Mouse (Mus musculus) lung, postnatal 0 days (tissue): ENCODE results near the gene Rad51b. TPM values are rescaled to one million over a fixed set of nuclear protein-coding genes. Genes with fewer than 3 reads are reported as not detected.

Experiments used
- ATAC-seq: fragments of 200-750 bp; cut with Nextera tagmentation; 2 replicates; pipeline ENCODE4 v1.8.0; 2017; ENCODE audit warnings: moderate library complexity
- DNase-seq: peaks from one replicate; pipeline ENCODE4 v3.0.0-alpha.2; 2016; ENCODE audit warnings: low spot score
- H3K27ac ChIP-seq: fragments of 300-500 bp; sonication (generic); 2 replicates; pipeline ENCODE4 v1.5.1; 2014; ENCODE audit warnings: antibody characterized with exemption, mild to moderate bottlenecking, low read length, mixed read lengths
- H3K27me3 ChIP-seq: fragments of 300-500 bp; sonication (generic); replicated peaks from 2 replicates; pipeline ENCODE4 v1.6.1; 2014; ENCODE audit warnings: low read length, mixed read lengths; ENCODE audit not compliant: insufficient read depth
- H3K36me3 ChIP-seq: fragments of 300-500 bp; sonication (generic); 2 replicates; pipeline ENCODE4 v1.6.1; 2014; ENCODE audit warnings: low read length, mixed read lengths; ENCODE audit not compliant: insufficient read depth
- H3K4me1 ChIP-seq: fragments of 300-500 bp; sonication (generic); 2 replicates; pipeline ENCODE4 v1.6.1; 2014; ENCODE audit warnings: antibody characterized with exemption, low read depth, low read length, mixed read lengths; ENCODE audit not compliant: insufficient read depth
- H3K4me2 ChIP-seq: fragments of 300-500 bp; sonication (generic); replicated peaks from 2 replicates; pipeline ENCODE4 v1.6.1; 2014; ENCODE audit warnings: low read depth, mild to moderate bottlenecking, low read length, moderate library complexity, mixed read lengths
- H3K4me3 ChIP-seq: fragments of 300-500 bp; sonication (generic); 2 replicates; pipeline ENCODE4 v1.5.1; 2014; ENCODE audit warnings: low read depth, low read length
- H3K9ac ChIP-seq: fragments of 300-500 bp; sonication (generic); replicated peaks from 2 replicates; pipeline ENCODE4 v1.6.1; 2014; ENCODE audit warnings: low read depth, mild to moderate bottlenecking
- H3K9me3 ChIP-seq: fragments of 300-500 bp; sonication (generic); 2 replicates; pipeline ENCODE4 v1.6.1; 2016; ENCODE audit warnings: low read length, mixed read lengths
- CTCF ChIP-seq: IDR thresholded peaks from 2 replicates; pipeline ENCODE4 v1.5.1; 2016; ENCODE audit warnings: antibody characterized with exemption, mild to moderate bottlenecking
- EP300 ChIP-seq: IDR thresholded peaks from 2 replicates; pipeline ENCODE4 v1.6.1; 2016; ENCODE audit warnings: antibody characterized with exemption, mild to moderate bottlenecking, control low read depth
- WGBS: fragments of 180-500 bp; shearing (Covaris S2); extraction: QIAGEN DNeasy Blood & Tissue Kit; methylation state at CpG from one replicate; pipeline ENCODE4 v1.1.7; 2014; 5-methylcytosine and 5-hydroxymethylcytosine counted together
- polyA plus RNA-seq: library from polyadenylated mRNA; unstranded; fragments of >200 nt; fragmentation: Nextera tagmentation; extraction: Ambion mirVana; gene quantifications from 2 replicates; pipeline ENCODE4 v1.2.1, GENCODE M21; 2015

Rad51b gene
- polyA plus RNA-seq, 1 experiment from 2014 or later = 1.3 TPM

DNA sequence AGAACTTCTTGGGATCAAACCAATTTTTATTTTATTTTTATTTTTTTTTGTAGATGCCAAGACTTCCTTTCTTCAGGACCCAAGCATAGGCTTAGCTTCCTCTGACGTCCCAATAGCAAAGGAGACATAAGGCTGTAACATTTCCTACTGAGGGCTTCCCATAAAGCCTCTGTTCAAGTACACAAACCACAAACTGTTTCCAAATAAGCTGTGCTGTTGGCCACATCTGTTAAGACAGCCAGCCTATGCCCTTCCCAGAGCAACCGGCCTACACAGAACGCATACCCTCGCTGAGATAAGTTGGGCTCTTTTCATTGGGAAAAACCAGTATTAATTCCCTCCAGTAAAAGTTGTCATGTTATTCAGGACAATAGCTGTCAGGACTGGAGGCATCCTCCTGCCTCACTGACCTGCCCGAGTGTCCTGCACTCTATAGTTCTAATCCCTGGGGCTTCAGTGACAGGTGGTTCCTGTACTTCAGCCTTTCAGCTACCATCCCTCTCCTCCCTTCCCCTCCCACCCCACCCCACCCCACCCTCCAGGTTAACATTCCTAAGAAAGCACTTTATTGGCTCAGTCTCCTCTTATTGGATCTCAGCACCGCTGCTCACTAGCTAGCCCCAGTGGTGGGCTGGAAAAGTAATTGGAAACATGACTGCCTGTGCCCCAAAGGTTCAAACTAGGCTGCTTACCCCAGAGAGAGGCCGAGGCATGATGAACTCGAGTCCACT lies 523.3 kb downstream of the Rad51b start:
- H3K27ac ChIP-seq = no peak overlapping the region
- H3K9me3 ChIP-seq = no peaks in the 10 kb centered on the region

GRCm38 (mm10) chr12:79821901-79822300 lies 524.8 kb downstream of the Rad51b start:
- no peak overlapping the region for H3K27ac ChIP-seq
- 55% methylated on average over 5 of the region's 5 CpGs for WGBS

More for the DNA sequence above, 523.3 kb downstream of the Rad51b start:
- Histone ChIP-seq H3K9ac (no peak overlapping the region), H3K27me3 (no peaks in the 10 kb centered on the region), H3K4me2 (no peak overlapping the region), H3K4me1 (no peaks in the 10 kb centered on the region), H3K36me3 (no peaks in the 10 kb centered on the region), H3K4me3 (no peak overlapping the region)
- 68% methylated on average over 8 of the region's 8 CpGs for WGBS
- DNase-seq (no peak), ATAC-seq (no peak)
- TF ChIP-seq CTCF = no peak
- TF ChIP-seq EP300 = no peak

GRCm38 (mm10) chr12:79822401-79822800 lies 525.3 kb downstream of the Rad51b start:
- H3K36me3 ChIP-seq = no peaks in the 10 kb centered on the region
- no peak overlapping the region for H3K9ac ChIP-seq
- TF ChIP-seq CTCF (no peak), EP300 (no peak)
- DNase-seq (no peak), ATAC-seq (no peak)
- H3K9me3 ChIP-seq = no peaks in the 10 kb centered on the region
- no peak overlapping the region for H3K4me2 ChIP-seq
- no peak overlapping the region for H3K27ac ChIP-seq
- 60% methylated on average over 2 of the region's 2 CpGs for WGBS
- H3K27me3 ChIP-seq = no peaks in the 10 kb centered on the region
- no peak overlapping the region for H3K4me3 ChIP-seq
- H3K4me1 ChIP-seq = peaks cover under 1% of the 10 kb centered on the region; the same call in 1 of the 2 replicates

More at GRCm38 (mm10) chr12:79821901-79822300, 524.8 kb downstream of the Rad51b start:
- Histone ChIP-seq H3K9me3 (no peaks in the 10 kb centered on the region), H3K4me1 (no peaks in the 10 kb centered on the region), H3K27me3 (no peaks in the 10 kb centered on the region), H3K4me2 (no peak overlapping the region), H3K4me3 (no peak overlapping the region), H3K36me3 (no peaks in the 10 kb centered on the region), H3K9ac (no peak overlapping the region)
- TF ChIP-seq CTCF = no peak
- TF ChIP-seq EP300 = no peak
- DNase-seq (peak; percentile 43), ATAC-seq (peak; percentile 26)

DNA sequence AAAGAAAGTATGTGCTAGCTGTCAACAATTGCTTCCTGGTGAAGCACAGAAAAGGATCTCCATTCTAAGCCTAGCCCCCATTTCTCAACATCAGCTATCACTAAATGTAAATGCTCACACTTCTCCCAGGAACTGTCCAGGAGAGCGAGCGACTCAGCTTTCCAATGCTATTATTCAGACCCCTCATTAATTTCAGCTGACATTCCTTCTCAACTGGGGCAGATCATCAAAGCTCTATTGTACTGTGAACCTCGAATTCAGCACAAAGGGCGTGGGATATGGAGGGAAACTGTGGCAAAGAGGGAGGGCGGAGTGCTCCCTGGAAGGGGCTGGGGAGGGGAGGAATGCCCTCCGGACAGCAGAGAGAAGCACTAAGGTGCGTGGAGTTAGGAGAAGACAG lies 528.8 kb downstream of the Rad51b start:
- WGBS = 47% methylated on average over 7 of the region's 7 CpGs
- no peak for DNase-seq
- no peaks in the 10 kb centered on the region for H3K27me3 ChIP-seq
- no peak for TF ChIP-seq EP300
- no peak for TF ChIP-seq CTCF
- no peak overlapping the region for H3K9ac ChIP-seq
- no peak overlapping the region for H3K4me3 ChIP-seq
- peaks cover 19% of the 10 kb centered on the region for H3K4me1 ChIP-seq
- no peak overlapping the region for H3K4me2 ChIP-seq
- no peaks in the 10 kb centered on the region for H3K36me3 ChIP-seq
- no peaks in the 10 kb centered on the region for H3K9me3 ChIP-seq
- no peak for ATAC-seq
- H3K27ac ChIP-seq = no peak overlapping the region

- H3K4me1 ChIP-seq = peaks cover 19% of the 10 kb centered on the region
- WGBS = 49% methylated on average over 5 of the region's 5 CpGs
- DNase-seq (no peak), ATAC-seq (no peak)
- no peak overlapping the region for H3K4me2 ChIP-seq
- H3K27me3 ChIP-seq = no peaks in the 10 kb centered on the region
- H3K9ac ChIP-seq = no peak overlapping the region
- no peaks in the 10 kb centered on the region for H3K9me3 ChIP-seq
- no peak overlapping the region for H3K27ac ChIP-seq
- H3K36me3 ChIP-seq = no peaks in the 10 kb centered on the region
- no peak overlapping the region for H3K4me3 ChIP-seq
- TF ChIP-seq EP300 (no peak), CTCF (no peak)
These were observed 530.2 kb downstream of the Rad51b start for GRCm38 (mm10) chr12:79827233-79827692.

DNA sequence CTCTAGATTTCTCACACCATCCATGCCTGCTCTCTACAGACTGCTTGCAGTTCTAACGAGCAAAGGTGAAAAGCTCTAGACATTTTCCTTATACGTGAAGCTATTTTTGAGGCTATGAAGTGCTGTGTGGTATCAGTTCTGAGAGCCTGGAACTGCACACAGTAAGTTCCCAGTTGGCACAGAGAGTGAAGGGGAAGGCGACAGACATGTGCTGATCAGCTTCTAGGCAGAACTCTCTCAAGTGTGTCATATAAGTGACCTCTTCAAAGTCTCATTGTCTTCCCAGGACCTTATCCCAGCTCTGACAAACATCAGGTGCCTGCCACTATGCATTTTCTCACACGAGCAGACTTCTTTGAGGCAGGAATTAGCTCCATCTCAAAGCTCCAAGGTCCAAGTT lies 530.7 kb downstream of the Rad51b start:
- ATAC-seq = no peak
- H3K4me3 ChIP-seq = no peak overlapping the region
- no peak for TF ChIP-seq EP300
- no peak for TF ChIP-seq CTCF
- H3K9me3 ChIP-seq = no peaks in the 10 kb centered on the region
- DNase-seq = no peak
- no peak overlapping the region for H3K4me2 ChIP-seq
- H3K4me1 ChIP-seq = peaks cover 19% of the 10 kb centered on the region
- WGBS = 46% methylated on average over 4 of the region's 4 CpGs
- no peak overlapping the region for H3K9ac ChIP-seq
- H3K27me3 ChIP-seq = no peaks in the 10 kb centered on the region
- no peaks in the 10 kb centered on the region for H3K36me3 ChIP-seq
- no peak overlapping the region for H3K27ac ChIP-seq
